In the genomic region with DNA sequence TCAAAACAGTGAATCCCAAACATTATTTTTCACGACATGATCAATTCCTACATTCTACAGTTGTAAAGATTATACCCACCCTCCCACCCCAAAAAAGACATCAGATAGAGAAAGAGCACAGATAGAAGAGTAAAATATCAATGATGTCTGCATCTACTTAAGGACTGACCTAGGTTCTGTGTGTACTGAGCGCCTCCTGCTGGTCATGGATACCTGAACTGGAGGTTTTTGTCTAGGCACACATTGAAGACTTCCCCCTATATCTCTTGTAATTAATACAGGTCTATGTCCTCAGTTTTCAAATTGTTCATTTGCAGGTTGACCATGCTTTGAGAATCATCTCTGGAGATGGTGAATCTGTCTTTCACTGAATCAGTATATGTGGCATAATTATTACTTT, we compare ENCODE assay signal across 21 mouse cellular contexts.
DNase-seq lines count a peak whose midpoint lies in the region; ATAC-seq and TF ChIP-seq lines count a peak whose summit lies in the region.
"Had no signal": no experiment of that assay in that cellular context is flagged by ENCODE, and none has a peak within 500 bp of the region (broad histone marks: within the 10 kb centered on the region; RNA-seq: fewer than 3 reads in every experiment).

No protein-coding gene starts in this region.

- no peak overlapping the region for H3K4me2 ChIP-seq in lung, postnatal 0 days (replicated peaks; ENCODE audit: low read depth, low read length)
- H3K4me2 ChIP-seq in forebrain, embryonic 13.5 days = no peak overlapping the region
- H3K4me2 ChIP-seq: embryonic facial prominence, embryonic 12.5 days; heart, embryonic 15.5 days; limb, embryonic 12.5 days; neural tube, embryonic 12.5 days had no signal

- no peaks in the 10 kb centered on the region for H3K9me3 ChIP-seq in lung, postnatal 0 days (ENCODE audit: low read length)
- H3K9me3 ChIP-seq in MEL (replicated peaks; ENCODE audit: insufficient read depth, low read length) = no peaks in the 10 kb centered on the region
- peaks cover 8% of the 10 kb centered on the region for H3K9me3 ChIP-seq in forebrain, embryonic 13.5 days (replicated peaks)
- H3K9me3 ChIP-seq: neural tube, embryonic 12.5 days had no signal

- no peak for TF ChIP-seq EP300 in lung, postnatal 0 days (IDR thresholded peaks at IDR 0.05)
- no peak for TF ChIP-seq EP300 in MEL (IDR thresholded peaks at IDR 0.05; ENCODE audit: low read depth in 1 of 2, low read length in 2 of 2)

- H3K79me2 ChIP-seq in MEL (ENCODE audit: control insufficient read depth, insufficient read depth, low read length, poor library complexity) = no peaks in the 10 kb centered on the region

- ATAC-seq in lung, postnatal 0 days = no peak
- no peak for ATAC-seq in forebrain, embryonic 13.5 days
- ATAC-seq: forebrain, embryonic 16.5 days; intestine, embryonic 16.5 days had no signal

- TF ChIP-seq POLR2A in MEL (IDR thresholded peaks at IDR 0.05; ENCODE audit: control insufficient read depth in 1 of 2, insufficient read depth in 1 of 2, low read depth in 1 of 2, low read length in 2 of 2, poor library complexity in 1 of 2) = no peak

- no peaks in the 10 kb centered on the region for H3K36me3 ChIP-seq in lung, postnatal 0 days (ENCODE audit: insufficient read depth, low read length)
- no peaks in the 10 kb centered on the region for H3K36me3 ChIP-seq in MEL (ENCODE audit: control insufficient read depth in 1 of 2, insufficient read depth in 2 of 2, low read length in 2 of 2)
- no peaks in the 10 kb centered on the region for H3K36me3 ChIP-seq in forebrain, embryonic 13.5 days (ENCODE audit: poor library complexity, severe bottlenecking)
- H3K36me3 ChIP-seq: embryonic facial prominence, embryonic 12.5 days; heart, embryonic 15.5 days; limb, embryonic 12.5 days; neural tube, embryonic 12.5 days had no signal

- no peaks in the 10 kb centered on the region for H3K4me1 ChIP-seq in lung, postnatal 0 days (ENCODE audit: insufficient read depth, low read depth, low read length)
- H3K4me1 ChIP-seq in MEL (ENCODE audit: control insufficient read depth in 1 of 2, insufficient read depth in 2 of 2, low read length in 2 of 2) = no peaks in the 10 kb centered on the region
- H3K4me1 ChIP-seq in forebrain, embryonic 13.5 days = no peaks in the 10 kb centered on the region
- H3K4me1 ChIP-seq: embryonic facial prominence, embryonic 12.5 days; heart, embryonic 15.5 days; limb, embryonic 12.5 days; neural tube, embryonic 12.5 days had no signal

- WGBS in lung, postnatal 0 days = 27% methylated on average over 2 of the region's 2 CpGs
- WGBS in forebrain, embryonic 13.5 days = 41% methylated on average over 2 of the region's 2 CpGs

- no peak overlapping the region for H3K9ac ChIP-seq in lung, postnatal 0 days (replicated peaks; ENCODE audit: low read depth)
- no peak overlapping the region for H3K9ac ChIP-seq in MEL (ENCODE audit: control insufficient read depth, low read depth, low read length, poor library complexity, severe bottlenecking)
- H3K9ac ChIP-seq in forebrain, embryonic 13.5 days = no peak overlapping the region
- H3K9ac ChIP-seq: embryonic facial prominence, embryonic 12.5 days; heart, embryonic 15.5 days; limb, embryonic 12.5 days; liver, embryonic 14.5 days; neural tube, embryonic 12.5 days had no signal

- peak; percentile 28 for TF ChIP-seq RAD21 in MEL (IDR thresholded peaks at IDR 0.05; ENCODE audit: low read depth, low read length)

- TF ChIP-seq CTCF in lung, postnatal 0 days (IDR thresholded peaks at IDR 0.05) = no peak
- peak; percentile 31 to 35 (median 35) for TF ChIP-seq CTCF in MEL (IDR thresholded peaks at IDR 0.05 in 2 of 3, conservative IDR thresholded peaks at IDR 0.05 in 1 of 3; ENCODE audit: control insufficient read depth in 1 of 3, insufficient read depth in 1 of 3, low read depth in 2 of 3, low read length in 3 of 3, poor library complexity in 1 of 3, severe bottlenecking in 1 of 3)

- peak; percentile 2 for DNase-seq in lung, postnatal 36 days
- DNase-seq in lung, postnatal 0 days (ENCODE audit: low spot score) = no peak
- peak; percentile 32 for DNase-seq in MEL (ENCODE audit: low read depth, low spot score)
- peak; percentile 17 to 59 for DNase-seq in spleen, postnatal 4 days (ENCODE audit: low spot score in 2 of 2)
- peak; percentile 86 for DNase-seq in thymus, postnatal 4 days
- DNase-seq in layer of hippocampus, adult 9-10 months (ENCODE audit: low spot score) = no peak
- no peak for DNase-seq in urinary bladder, postnatal 4 days (ENCODE audit: low spot score in 2 of 2)
- DNase-seq: adrenal gland, postnatal 10 days; cerebellum, adult 8-10 months; heart, adult 18-20 months; lung, postnatal 10 days had no signal

- H3K27ac ChIP-seq in lung, postnatal 0 days (ENCODE audit: low read length) = no peak overlapping the region
- no peak overlapping the region for H3K27ac ChIP-seq in MEL (ENCODE audit: control insufficient read depth, low read depth, low read length)
- H3K27ac ChIP-seq in forebrain, embryonic 13.5 days = no peak overlapping the region
- H3K27ac ChIP-seq: embryonic facial prominence, embryonic 12.5 days; heart, embryonic 15.5 days; kidney, postnatal 0 days; layer of hippocampus, adult 2 months; limb, embryonic 12.5 days; liver, embryonic 14.5 days; neural tube, embryonic 12.5 days had no signal

- no peak overlapping the region for H3K4me3 ChIP-seq in lung, postnatal 0 days (ENCODE audit: low read depth, low read length)
- H3K4me3 ChIP-seq in MEL (ENCODE audit: control insufficient read depth in 1 of 2, insufficient read depth in 1 of 2, low read depth in 2 of 2, low read length in 2 of 2) = no peak overlapping the region
- H3K4me3 ChIP-seq in forebrain, embryonic 13.5 days = no peak overlapping the region
- H3K4me3 ChIP-seq: embryonic facial prominence, embryonic 12.5 days; heart, embryonic 15.5 days; layer of hippocampus, adult 2 months; limb, embryonic 12.5 days; neural tube, embryonic 12.5 days had no signal

- no peaks in the 10 kb centered on the region for H3K27me3 ChIP-seq in lung, postnatal 0 days (replicated peaks; ENCODE audit: insufficient read depth, low read length)
- H3K27me3 ChIP-seq in MEL (ENCODE audit: control insufficient read depth in 1 of 2, insufficient read depth in 2 of 2, low read length in 2 of 2) = no peaks in the 10 kb centered on the region
- H3K27me3 ChIP-seq in forebrain, embryonic 13.5 days = no peaks in the 10 kb centered on the region
- H3K27me3 ChIP-seq: embryonic facial prominence, embryonic 12.5 days; heart, embryonic 15.5 days; limb, embryonic 12.5 days; neural tube, embryonic 12.5 days had no signal

TF ChIP-seq in MEL, 35 proteins besides CTCF, POLR2A, EP300 and RAD21:
- TF ChIP-seq ETS1 (IDR thresholded peaks at IDR 0.05; ENCODE audit: low read depth, low read length) = no peak
- TF ChIP-seq NELFE (IDR thresholded peaks at IDR 0.05; ENCODE audit: low read depth, low read length) = no peak
- TF ChIP-seq MAZ (IDR thresholded peaks at IDR 0.05; ENCODE audit: low read depth, low read length) = no peak
- TF ChIP-seq UBTF (IDR thresholded peaks at IDR 0.05; ENCODE audit: borderline replicate concordance, insufficient read depth, low read depth, low read length) = no peak
- no peak for TF ChIP-seq ZC3H11A (IDR thresholded peaks at IDR 0.05; ENCODE audit: low read depth, low read length)
- no peak for TF ChIP-seq POLR2AphosphoS5 (IDR thresholded peaks at IDR 0.05; ENCODE audit: borderline replicate concordance, low read depth, low read length)
- TF ChIP-seq MAFK (IDR thresholded peaks at IDR 0.05; ENCODE audit: borderline replicate concordance, low read depth, low read length) = no peak
- no peak for TF ChIP-seq TBP (IDR thresholded peaks at IDR 0.05; ENCODE audit: low read depth, low read length)
- TF ChIP-seq HCFC1 (IDR thresholded peaks at IDR 0.05; ENCODE audit: low read depth, low read length) = no peak
- no peak for TF ChIP-seq USF1 (IDR thresholded peaks at IDR 0.05; ENCODE audit: low read depth, low read length)
- TF ChIP-seq ZKSCAN1 (IDR thresholded peaks at IDR 0.05; ENCODE audit: low read depth, low read length) = no peak
- TF ChIP-seq KAT2A (conservative IDR thresholded peaks at IDR 0.05; ENCODE audit: low read depth, low read length) = no peak
- no peak for TF ChIP-seq CHD1 (IDR thresholded peaks at IDR 0.05; ENCODE audit: low read depth, low read length)
- no peak for TF ChIP-seq NRF1 (IDR thresholded peaks at IDR 0.05; ENCODE audit: insufficient read depth, low read depth, low read length, poor library complexity, severe bottlenecking)
- no peak for TF ChIP-seq MAX (IDR thresholded peaks at IDR 0.05; ENCODE audit: low read length)
- TF ChIP-seq GABPA (IDR thresholded peaks at IDR 0.05; ENCODE audit: low read depth, low read length) = no peak
- no peak for TF ChIP-seq ZMIZ1 (IDR thresholded peaks at IDR 0.05; ENCODE audit: low read depth, low read length)
- no peak for TF ChIP-seq BHLHE40 (IDR thresholded peaks at IDR 0.05; ENCODE audit: borderline replicate concordance, low read depth, low read length)
- TF ChIP-seq ELF1 (IDR thresholded peaks at IDR 0.05; ENCODE audit: low read depth, low read length) = no peak

Comparison
In these comparisons a context has a peak if more than half of its experiments do, and no peak if none do; other contexts are left out.
1. DNase-seq: peak in lung, postnatal 36 days (single experiment), MEL (single experiment), spleen, postnatal 4 days (2 of 2) and thymus, postnatal 4 days (single experiment); none in lung, postnatal 0 days (single experiment), layer of hippocampus, adult 9-10 months (single experiment) and urinary bladder, postnatal 4 days (0 of 2).